Mouse (Mus musculus) thymus, adult 2 months (tissue): Measurements from ENCODE around the gene Ankrd12. TPM values are rescaled to one million over a fixed set of nuclear protein-coding genes. Genes with fewer than 3 reads are reported as not detected.

ENCODE experiments used
- DNase-seq: peaks from one replicate; pipeline ENCODE4 v3.0.0; 2021
- H3K27ac ChIP-seq: fragments of 200-500 bp; 2 replicates; pipeline ENCODE4 v1.5.1; 2012; ENCODE audit warnings: low read length, control low read depth; ENCODE audit not compliant: control insufficient read depth, insufficient read depth
- H3K27me3 ChIP-seq: fragments of 200-500 bp; 2 replicates; pipeline ENCODE4 v1.6.1; 2012; ENCODE audit warnings: mild to moderate bottlenecking, low read length, moderate library complexity, mixed read lengths; ENCODE audit not compliant: control insufficient read depth, insufficient read depth
- H3K36me3 ChIP-seq: fragments of 200-500 bp; 2 replicates; pipeline ENCODE4 v1.6.1; 2012; ENCODE audit warnings: mild to moderate bottlenecking, low read length, moderate library complexity; ENCODE audit not compliant: control insufficient read depth, insufficient read depth
- H3K4me1 ChIP-seq: fragments of 200-500 bp; replicated peaks from 2 replicates; pipeline ENCODE4 v1.6.1; 2012; ENCODE audit warnings: low read length; ENCODE audit not compliant: control insufficient read depth, insufficient read depth
- H3K4me3 ChIP-seq: fragments of 200-500 bp; 2 replicates; pipeline ENCODE4 v1.5.1; 2012; ENCODE audit warnings: mild to moderate bottlenecking, low read length, control low read depth, moderate library complexity; ENCODE audit not compliant: control insufficient read depth, insufficient read depth
- CTCF ChIP-seq: fragments of 200-500 bp; IDR thresholded peaks from 2 replicates; pipeline ENCODE4 v1.5.1; 2012; ENCODE audit warnings: mild to moderate bottlenecking, control low read depth, low read length, moderate library complexity, borderline replicate concordance; ENCODE audit not compliant: control insufficient read depth, poor library complexity, insufficient read depth; ENCODE audit errors: extremely low read depth
- POLR2A ChIP-seq: fragments of 200-500 bp; IDR thresholded peaks from 2 replicates; pipeline ENCODE4 v1.6.1; 2012; ENCODE audit warnings: mild to moderate bottlenecking, low read length, control low read depth, moderate library complexity; ENCODE audit not compliant: control insufficient read depth, poor library complexity, insufficient read depth; ENCODE audit errors: extremely low read depth
- WGBS: fragments of 180-500 bp; shearing (Covaris S2); methylation state at CpG from one replicate; pipeline ENCODE4 v1.1.7; 2018; 5-methylcytosine and 5-hydroxymethylcytosine counted together
- polyA plus RNA-seq: library from polyadenylated mRNA; depleted of rRNA; stranded (reverse); fragments of >200 nt; gene quantifications from 2 replicates; pipeline ENCODE4 v1.2.3, GENCODE M21; 2012

Ankrd12 gene
- polyA plus RNA-seq, 1 experiment = 7.9 TPM

- WGBS = 88% methylated on average over 2 of the region's 2 CpGs
- Histone ChIP-seq H3K4me3 (no peak overlapping the region), H3K4me1 (peaks cover 12% of the 10 kb centered on the region), H3K36me3 (no peaks in the 10 kb centered on the region), H3K27me3 (no peaks in the 10 kb centered on the region), H3K27ac (no peak overlapping the region)
- TF ChIP-seq CTCF (no peak), POLR2A (no peak)
- no peak for DNase-seq
Measured at GRCm38 (mm10) chr17:65961606-65962136, 115.2 kb downstream of the Ankrd12 start.

GRCm38 (mm10) chr17:65959011-65959410 lies 117.9 kb downstream of the Ankrd12 start:
- Histone ChIP-seq H3K4me1 (peaks cover 15% of the 10 kb centered on the region), H3K27ac (no peak overlapping the region), H3K4me3 (no peak overlapping the region), H3K27me3 (no peaks in the 10 kb centered on the region), H3K36me3 (no peaks in the 10 kb centered on the region)
- TF ChIP-seq POLR2A = no peak
- DNase-seq = no peak
- 91% methylated on average over 3 of the region's 3 CpGs for WGBS

GRCm38 (mm10) chr17:65958366-65958765 lies 118.5 kb downstream of the Ankrd12 start:
- H3K4me3 ChIP-seq = no peak overlapping the region
- TF ChIP-seq CTCF = no peak
- peaks cover 20% of the 10 kb centered on the region for H3K4me1 ChIP-seq
- no peaks in the 10 kb centered on the region for H3K36me3 ChIP-seq
- DNase-seq = no peak
- no peaks in the 10 kb centered on the region for H3K27me3 ChIP-seq
- WGBS = 91% methylated on average over 1 of the region's 1 CpGs
- no peak overlapping the region for H3K27ac ChIP-seq

GRCm38 (mm10) chr17:65957782-65958325 lies 119.0 kb downstream of the Ankrd12 start:
- DNase-seq = no peak
- Histone ChIP-seq H3K4me3 (no peak overlapping the region), H3K27me3 (no peaks in the 10 kb centered on the region), H3K4me1 (peaks cover 25% of the 10 kb centered on the region), H3K27ac (0 out of 2 replicates have a peak overlapping the region, but pooled peaks have one; percentile 1), H3K36me3 (no peaks in the 10 kb centered on the region)
- 93% methylated on average over 8 of the region's 8 CpGs for WGBS
- no peak for TF ChIP-seq CTCF
- no peak for TF ChIP-seq POLR2A

GRCm38 (mm10) chr17:65956993-65957781 lies 119.7 kb downstream of the Ankrd12 start:
- Histone ChIP-seq H3K4me1 (peaks cover 25% of the 10 kb centered on the region), H3K27me3 (no peaks in the 10 kb centered on the region), H3K36me3 (no peaks in the 10 kb centered on the region), H3K27ac (peak overlapping the region; percentile 31; the same call in 1 of the 2 replicates), H3K4me3 (no peak overlapping the region)
- TF ChIP-seq CTCF = no peak
- no peak for TF ChIP-seq POLR2A
- WGBS = 70% methylated on average over 14 of the region's 14 CpGs
- no peak for DNase-seq

GRCm38 (mm10) chr17:65956140-65956539 lies 120.7 kb downstream of the Ankrd12 start:
- Histone ChIP-seq H3K4me1 (peaks cover 28% of the 10 kb centered on the region), H3K27me3 (no peaks in the 10 kb centered on the region), H3K27ac (no peak overlapping the region), H3K36me3 (no peaks in the 10 kb centered on the region), H3K4me3 (no peak overlapping the region)
- no peak for DNase-seq
- WGBS = 96% methylated on average over 3 of the region's 3 CpGs
- TF ChIP-seq CTCF = no peak
- no peak for TF ChIP-seq POLR2A
